Mouse (Mus musculus): ENCODE data around the gene Tmem107.

Tmem107 gene

DNA sequence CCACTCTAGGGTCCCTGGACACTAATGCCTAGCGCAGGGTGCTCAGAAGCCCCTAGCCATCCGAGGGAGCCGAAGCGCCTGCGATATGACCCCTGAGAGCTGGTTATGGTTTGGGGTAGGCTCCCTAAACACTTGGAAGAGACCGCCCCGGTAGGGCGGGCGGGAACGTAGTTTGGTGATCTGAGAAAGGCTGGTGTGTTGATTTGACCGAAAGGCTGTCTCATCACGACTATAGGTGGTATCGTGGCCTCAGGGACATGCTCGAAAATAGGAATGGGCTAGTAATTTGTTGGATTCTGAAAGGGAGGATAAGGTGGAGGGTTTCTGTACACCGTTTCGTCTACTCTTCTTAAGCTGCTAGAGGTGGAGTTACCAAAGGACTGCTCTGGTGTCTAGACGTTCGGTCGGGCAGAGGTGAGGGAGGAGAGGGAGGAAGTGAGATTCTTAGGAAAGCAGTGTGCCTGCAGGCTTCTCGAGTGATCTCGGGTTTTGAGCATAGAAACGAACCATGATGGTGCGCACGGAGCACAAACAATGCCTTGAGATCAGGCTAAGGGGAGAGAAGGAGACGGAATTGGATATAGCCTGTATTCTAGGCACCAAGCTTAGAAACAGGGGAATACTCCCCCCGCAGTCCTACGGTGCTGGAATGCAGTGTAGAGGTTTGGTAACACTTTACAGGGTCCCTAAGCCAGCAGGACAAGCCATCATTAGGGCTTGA is 25.1 kb downstream of the Tmem107 start:
- DNase-seq, result peak; percentile 45

DNA sequence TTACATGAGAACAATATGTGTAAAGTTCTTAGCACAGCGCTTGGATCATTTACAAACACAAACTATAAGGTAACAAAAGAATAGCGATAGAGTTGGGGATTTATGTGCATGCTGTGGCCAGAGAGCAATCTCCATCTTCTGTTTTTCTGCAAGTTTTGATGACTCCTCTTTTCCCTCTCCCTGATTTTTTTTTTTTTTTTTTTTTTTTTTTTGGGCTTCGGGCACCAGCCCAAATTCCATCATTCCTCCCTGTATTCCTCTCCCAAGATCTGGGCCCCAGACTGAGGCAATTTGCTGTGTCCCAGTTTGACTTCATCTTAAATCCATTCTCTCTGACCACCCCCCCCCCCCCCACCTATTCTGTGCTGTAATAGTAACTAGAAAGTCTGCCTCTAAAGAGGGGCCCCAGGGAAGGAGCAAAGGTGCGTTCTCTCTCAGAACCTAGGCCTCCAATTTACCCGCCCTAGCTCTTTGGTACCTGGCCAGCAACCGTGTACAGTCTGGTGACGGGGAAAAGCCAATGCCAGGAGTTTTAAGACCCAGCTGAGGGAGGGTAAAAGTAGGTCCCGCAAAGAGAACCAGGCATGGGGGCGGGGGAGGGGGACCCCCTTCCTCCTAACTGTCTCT is 25.9 kb downstream of the Tmem107 start:
- no peak for DNase-seq

DNA sequence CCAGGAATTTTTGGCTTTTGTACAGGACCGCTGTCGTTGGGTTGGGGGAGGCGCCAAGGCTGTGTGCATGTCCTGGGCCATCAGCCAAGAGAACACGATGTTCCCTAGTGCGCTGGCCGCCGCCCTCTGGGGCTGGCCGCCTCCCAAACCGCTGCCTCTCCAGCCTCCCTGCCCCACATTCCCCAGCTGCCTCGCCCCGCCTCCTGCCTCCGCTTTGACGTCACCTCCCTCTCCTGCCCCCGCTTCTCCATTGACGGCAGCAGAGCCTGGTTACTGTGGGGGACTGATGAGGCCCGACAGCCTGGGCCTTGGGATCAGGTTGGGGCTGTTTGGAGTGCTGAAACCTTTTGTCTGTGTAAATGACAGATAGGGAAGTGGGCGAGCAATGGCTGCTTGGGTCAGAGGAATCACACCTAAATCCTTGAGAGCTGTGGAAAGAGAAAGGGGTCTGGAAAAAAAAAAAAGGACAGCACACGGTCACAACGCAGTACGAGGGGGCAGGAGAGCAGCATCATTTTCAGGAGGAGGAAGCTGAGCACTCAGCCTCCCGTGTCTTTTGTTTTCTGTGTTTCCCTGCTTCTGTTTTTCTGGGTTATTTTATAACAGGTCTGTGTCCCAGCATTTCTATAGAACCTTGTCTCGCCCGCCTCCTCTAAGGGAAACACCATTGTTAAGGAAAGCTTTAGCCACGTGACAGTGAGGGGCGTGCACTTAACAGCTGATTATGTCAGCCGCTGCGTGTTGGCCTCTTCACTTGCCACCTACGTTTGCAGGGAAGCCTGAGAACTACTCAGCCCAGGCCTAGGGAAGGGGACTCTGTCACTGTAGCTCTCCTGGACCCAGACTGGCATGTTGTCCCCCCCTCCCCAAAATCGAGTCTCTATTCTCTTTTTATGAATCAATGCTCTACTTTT is 26.6 kb downstream of the Tmem107 start:
- DNase-seq, result peak; percentile 92

DNA sequence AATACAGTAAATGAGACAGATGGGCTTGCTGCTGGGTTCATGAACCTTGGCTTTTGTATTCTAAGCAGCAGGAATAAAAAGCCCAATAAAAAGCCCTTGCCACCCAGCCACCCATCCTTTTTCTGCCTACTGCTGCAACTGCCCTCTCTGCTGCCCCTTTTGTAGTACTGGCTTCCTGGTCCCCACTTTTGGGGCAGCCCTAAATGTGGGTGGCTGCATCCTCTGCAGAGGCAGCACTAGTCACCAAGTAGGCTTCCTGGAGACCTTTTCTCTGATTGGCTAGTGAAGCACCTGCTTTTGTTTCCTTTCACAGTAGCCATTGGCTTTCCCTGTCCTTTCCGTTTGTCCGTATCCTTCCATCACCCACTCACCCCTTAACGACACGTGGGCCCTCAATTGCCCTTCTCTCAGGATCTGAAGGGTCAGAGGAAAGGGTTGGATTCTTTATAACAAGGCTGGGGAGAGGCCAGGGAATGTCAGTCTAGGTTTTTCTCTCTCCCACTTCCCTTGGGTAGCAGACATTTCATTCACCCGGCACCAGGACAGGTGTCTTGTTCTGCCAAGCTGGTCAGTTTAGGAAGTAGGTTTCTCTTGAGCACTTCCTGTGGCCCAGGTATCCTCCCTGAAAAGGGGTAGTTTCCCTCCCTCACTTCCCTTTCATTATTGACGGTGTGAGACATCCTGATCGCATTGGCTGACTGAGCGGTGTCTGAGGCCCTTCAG is 27.6 kb downstream of the Tmem107 start:
- peak; percentile 51 for DNase-seq

DNA sequence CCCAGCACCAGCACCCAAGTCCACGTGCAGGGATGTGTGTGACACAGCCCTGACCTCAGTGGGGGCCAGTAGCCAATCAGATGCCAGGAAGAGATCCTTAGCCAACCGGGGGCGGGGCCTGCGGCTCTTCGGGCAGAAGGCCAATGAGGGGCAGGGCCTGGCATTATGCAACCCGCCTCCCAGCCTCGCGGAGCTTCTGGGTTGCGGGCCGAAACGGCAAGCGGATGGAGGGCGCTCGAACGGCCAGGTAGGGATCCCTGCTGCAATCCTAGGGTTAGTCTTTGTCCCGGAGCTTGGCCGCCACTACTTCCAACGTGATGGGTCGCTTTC is 28.1 kb downstream of the Tmem107 start:
- DNase-seq, result peak; percentile 90

DNA sequence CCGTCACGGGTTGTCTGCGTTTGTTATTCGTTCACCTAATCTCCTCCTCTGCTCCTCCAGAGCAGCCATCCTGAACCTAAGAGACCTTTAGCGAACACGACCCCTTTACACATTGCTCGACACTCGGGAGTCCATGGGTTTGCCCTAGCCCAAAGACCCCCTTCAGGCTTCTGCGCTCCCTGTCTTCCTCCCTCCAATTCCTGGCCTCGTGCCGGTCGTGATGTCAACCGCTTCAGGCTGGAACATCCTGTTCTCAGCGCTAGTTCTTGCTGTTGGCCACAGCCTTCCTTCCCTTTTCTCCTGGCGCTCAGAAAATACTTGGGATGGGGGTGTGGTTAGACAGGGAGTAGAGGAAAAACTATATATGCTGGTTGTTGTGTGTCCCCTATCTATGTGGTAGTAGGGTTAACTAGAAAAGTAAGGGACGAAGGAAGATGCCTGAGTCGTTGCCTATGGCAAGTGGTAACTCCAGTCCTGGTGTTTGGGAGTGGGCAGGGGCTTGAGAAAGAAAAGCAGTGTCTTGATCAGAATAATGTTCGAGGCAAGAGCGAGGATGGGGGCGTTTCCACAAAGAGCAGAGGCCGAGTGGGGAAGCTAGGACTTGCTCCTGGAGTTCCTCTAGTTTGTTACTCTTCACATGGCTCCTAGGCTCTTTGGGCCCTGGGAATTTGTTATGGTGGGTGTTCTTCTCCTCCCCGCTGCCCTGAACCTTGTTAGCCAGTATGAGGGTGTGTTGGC is 28.7 kb downstream of the Tmem107 start:
- DNase-seq, result peak; percentile 42

DNA sequence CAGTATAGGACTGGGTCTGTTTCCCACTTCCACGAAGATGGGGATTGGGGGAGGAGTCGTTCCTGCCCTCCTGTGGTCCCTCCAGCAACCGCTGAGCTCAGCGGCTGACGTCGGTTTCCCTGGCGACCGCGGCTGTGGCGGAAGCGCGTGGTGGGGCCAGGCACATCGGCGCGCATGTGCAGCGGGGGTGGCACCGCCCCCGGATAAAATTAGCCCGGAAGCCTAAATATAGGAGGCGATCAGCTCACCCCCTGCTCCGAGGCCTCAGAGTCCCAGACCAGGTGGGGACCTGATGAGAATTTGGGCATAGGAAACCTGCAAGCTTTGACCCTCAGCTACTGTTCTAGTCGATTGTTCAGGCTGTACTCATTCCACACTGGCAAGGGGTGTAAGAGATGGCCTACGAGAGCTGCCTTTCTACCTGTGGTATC is 29.3 kb downstream of the Tmem107 start:
- peak; percentile 91 for DNase-seq

DNA sequence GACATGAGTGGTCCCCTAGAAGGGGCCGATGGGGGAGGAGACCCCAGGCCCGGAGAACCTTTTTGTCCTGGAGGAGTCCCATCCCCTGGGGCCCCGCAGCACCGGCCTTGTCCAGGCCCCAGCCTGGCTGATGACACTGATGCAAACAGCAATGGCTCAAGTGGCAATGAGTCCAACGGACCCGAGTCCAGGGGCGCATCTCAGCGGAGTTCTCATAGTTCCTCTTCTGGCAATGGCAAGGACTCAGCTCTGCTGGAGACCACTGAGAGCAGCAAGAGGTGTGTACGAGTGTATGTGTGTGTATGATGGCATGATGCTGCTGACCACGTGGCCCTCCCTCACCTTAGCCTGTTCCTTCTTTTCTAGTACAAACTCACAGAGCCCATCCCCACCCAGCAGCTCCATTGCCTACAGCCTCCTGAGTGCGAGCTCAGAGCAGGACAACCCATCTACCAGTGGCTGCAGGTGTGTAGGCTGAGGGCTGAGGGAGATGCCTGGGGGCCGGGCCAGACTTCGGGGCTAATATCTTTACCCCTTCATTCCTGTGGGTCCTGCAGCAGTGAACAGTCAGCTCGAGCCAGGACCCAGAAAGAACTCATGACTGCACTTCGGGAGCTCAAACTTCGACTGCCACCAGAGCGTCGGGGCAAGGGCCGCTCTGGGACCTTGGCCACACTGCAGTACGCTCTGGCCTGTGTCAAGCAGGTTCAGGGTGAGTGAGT is 30.2 kb downstream of the Tmem107 start:
- DNase-seq, result no peak

DNA sequence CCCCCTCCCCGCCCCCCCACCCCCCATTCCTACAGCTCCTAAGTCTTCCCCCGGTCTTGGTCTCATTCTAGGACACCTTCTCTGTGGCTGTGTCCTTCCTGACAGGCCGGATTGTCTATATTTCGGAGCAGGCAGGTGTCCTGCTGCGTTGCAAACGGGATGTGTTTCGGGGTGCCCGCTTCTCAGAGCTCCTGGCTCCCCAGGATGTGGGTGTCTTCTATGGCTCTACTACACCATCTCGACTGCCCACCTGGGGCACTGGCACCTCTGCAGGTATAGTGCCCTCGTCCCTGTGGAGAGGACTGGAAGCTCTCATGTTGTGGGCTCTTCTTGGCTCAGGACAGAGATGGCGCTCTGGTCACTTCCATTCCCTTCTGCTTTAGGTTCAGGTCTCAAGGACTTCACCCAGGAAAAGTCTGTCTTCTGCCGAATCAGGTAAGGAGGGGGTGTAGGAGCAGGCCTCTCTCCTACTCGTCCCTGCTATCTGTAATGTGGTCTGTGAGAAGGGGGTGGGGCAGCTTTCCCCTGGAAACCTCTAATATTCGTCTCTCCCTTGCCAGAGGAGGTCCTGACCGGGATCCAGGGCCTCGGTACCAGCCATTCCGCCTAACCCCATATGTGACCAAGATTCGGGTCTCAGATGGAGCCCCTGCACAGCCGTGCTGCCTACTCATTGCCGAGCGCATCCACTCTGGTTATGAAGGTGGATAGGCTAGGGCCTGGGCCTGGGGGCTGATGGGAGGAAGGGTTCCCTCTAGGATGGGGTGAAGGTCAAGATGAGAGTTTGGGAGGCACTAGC is 31.2 kb downstream of the Tmem107 start:
- DNase-seq, result no peak

DNA sequence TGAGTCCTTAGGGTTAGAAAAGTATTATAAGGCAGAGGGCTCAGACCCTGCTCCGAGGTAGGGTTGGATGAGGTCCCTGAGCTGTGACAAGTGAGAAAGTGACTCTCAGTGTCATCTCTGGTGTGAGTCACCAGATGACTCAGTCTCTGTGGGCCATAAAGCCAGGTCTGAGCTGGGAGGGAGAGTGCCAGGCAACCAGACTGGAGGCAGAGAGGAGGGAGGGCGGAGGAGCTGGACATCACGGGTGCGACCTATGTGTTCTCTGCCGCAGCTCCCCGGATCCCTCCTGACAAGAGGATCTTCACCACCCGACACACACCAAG is 31.8 kb downstream of the Tmem107 start:
- no peak for DNase-seq

DNA sequence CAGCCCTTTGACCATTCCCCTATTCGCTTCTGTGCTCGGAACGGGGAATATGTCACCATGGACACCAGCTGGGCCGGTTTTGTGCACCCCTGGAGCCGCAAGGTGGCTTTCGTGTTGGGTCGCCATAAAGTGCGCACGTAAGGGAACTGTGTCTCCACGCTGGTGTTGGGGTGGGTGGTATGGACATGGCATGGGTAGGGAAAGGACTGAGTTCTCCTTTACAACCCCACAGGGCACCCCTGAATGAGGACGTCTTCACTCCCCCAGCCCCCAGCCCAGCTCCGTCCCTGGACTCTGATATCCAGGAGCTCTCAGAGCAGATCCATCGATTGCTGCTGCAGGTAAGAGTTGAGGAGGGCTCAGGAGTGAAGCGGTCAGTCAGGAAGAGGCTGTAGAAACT is 32.5 kb downstream of the Tmem107 start:
- DNase-seq, result no peak

DNA sequence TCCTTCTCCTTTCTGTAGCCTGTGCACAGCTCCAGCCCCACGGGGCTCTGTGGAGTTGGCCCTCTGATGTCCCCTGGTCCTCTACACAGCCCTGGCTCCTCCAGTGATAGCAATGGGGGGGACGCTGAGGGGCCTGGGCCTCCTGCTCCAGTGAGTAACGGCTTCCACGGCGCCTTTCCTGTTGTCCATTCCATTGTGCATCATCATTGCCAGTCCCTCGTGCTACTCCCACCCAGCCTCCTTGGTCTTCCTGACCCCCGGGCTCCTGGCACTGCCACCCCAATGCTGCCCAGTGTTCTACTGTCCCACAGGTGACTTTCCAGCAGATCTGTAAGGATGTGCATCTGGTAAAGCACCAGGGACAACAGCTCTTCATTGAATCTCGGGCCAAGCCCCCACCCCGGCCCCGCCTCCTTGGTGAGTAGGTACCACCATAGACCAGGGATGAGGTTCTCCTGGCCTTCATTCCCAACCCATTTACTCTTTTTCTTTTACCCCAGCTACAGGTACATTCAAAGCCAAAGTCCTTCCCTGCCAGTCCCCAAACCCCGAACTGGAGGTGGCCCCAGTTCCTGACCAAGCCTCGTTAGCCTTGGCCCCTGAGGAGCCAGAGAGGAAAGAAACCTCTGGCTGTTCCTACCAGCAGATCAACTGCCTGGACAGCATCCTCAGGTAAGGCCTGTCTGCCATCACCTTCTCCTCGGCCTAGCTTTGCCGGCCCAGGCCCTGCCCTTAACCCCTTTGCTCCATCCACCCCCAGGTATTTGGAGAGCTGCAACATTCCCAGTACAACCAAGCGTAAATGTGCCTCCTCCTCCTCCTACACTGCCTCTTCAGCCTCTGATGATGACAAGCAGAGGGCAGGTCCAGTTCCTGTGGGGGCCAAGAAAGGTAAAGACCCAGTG is 33.2 kb downstream of the Tmem107 start:
- no peak for DNase-seq

DNA sequence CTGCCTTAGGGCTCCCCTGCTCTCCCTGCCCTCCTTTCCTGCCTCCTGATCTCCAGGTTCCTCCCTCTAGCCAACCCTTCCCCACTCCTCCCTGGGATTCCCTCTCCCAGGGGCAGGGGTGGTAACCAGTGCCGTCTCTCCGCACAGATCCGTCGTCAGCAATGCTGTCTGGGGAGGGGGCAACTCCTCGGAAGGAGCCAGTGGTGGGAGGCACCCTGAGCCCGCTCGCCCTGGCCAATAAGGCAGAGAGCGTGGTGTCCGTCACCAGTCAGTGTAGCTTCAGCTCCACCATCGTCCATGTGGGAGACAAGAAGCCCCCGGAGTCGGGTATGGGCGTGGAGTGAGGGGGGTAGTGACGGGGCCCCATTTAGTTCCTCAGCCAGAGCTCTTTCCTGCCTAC is 33.9 kb downstream of the Tmem107 start:
- no peak for DNase-seq

DNA sequence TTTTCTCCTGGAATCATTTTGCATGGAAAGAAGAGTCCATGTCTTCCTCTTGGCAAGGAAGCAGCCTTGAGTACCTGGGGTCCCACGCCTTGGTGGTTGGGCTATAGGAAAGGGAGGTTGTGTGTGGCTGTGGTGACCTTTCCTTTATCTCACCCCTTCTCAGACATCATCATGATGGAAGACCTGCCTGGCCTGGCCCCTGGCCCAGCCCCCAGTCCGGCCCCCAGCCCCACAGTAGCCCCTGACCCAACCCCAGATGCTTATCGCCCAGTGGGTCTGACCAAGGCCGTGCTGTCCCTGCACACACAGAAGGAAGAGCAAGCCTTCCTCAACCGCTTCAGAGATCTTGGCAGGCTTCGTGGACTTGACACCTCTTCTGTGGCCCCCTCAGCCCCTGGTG is 34.6 kb downstream of the Tmem107 start:
- DNase-seq, result no peak

DNA sequence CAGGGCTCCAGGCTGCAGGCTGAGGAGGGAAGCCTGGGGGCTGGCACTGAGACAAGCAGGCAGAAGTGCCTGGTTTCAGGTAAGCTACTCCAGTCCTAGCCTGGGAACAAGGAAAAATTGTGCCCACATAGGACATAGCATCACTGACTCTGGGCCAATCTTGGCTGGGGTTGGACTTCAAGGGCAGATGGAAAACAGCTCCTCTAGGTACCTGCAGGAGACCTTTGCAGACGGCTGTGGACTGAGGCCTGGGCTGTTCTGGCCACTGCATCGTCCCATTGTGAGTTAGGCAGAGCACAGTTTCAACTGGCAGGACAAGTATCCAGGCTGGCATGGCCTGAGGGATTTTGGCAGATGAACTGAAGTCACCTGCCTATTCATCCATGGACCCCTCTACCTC is 35.2 kb downstream of the Tmem107 start:
- DNase-seq, result no peak

DNA sequence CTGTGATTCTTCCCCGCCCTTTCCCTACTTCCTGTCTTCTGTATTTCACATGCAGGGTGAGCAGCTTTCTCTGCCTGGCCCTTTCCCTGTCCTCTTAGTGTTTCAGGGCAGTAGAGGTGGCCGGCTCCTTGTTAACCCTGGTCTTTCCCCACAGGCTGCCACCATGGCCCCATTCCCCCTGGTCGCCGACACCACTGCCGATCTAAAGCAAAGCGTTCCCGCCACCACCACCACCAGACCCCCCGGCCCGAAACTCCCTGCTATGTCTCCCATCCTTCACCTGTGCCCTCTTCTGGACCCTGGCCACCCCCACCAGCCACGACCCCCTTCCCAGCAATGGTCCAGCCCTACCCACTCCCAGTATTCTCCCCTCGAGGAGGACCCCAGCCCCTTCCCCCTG is 35.7 kb downstream of the Tmem107 start:
- DNase-seq, result no peak

DNA sequence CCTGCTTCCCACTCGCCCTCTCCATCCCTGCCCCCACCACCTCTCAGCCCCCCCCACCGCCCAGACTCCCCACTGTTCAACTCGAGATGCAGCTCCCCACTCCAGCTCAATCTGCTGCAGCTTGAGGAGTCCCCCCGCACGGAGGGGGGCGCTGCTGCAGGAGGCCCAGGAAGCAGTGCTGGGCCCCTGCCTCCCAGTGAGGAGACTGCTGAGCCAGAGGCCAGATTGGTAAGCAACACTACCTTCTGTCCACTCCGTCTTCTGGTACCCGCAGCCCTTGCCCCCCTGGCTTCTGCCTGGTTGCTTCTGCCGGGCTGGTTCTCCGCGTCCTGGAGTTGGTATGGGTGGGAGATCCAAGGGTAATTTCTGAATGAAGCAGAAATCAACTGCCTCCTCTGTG is 36.2 kb downstream of the Tmem107 start:
- no peak for DNase-seq

DNA sequence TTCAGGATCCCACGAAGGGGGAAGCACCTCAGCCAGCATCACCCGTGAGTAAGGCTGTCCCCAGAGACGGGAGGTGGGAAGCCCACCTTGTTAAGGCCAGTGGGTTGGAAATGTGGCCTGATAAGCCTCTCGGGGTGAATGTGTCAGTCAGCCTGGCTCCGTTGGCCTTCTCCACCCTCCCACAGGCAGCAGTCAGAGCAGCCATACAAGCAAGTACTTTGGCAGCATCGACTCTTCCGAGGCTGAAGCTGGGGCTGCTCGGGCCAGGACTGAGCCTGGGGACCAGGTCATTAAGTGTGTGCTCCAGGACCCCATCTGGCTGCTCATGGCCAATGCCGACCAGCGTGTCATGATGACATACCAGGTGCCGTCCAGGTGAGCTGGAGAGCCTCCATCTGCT is 37.1 kb downstream of the Tmem107 start:
- DNase-seq, result no peak

DNA sequence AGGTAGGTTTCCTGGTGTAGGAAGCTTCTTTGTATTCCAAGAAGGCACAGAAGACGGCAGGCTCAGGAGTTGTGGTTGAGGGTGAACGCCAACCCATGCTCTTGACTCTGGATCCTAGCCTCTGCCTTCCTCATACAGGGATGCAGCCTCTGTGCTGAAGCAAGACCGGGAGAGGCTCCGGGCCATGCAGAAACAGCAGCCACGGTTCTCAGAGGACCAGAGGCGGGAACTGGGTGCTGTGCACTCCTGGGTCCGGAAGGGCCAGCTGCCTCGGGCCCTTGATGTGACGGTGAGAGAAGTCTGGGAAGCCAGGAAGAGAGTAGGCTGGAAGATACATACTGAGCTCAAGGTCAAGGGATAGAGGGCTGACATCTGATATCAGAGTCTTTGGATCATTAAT is 37.6 kb downstream of the Tmem107 start:
- no peak for DNase-seq
